Mouse (Mus musculus) left cerebral cortex, postnatal 10 days (tissue): ENCODE data around the gene Rab3il1. TPM values are rescaled to one million over a fixed set of nuclear protein-coding genes. Genes with fewer than 3 reads are reported as not detected.
A peak's percentile ranks its signal among the peaks of the same experiment; 100 is the strongest.

Source experiments
- DNase-seq, 2 experiments: peaks; one replicate each; pipeline ENCODE4 v3.0.0; 2021 to 2022; ENCODE audit warnings: low spot score in 2 of 2, mixed read lengths in 1 of 2; ENCODE audit errors: extremely low spot score in 1 of 2
- intact Hi-C: fragments of 180-260 bp; cut with DNase I; formaldehyde crosslinking; loops from one replicate; pipeline ENCODE4 v1.15.1; 2025
- total RNA-seq, 2 experiments: library from RNA; stranded (reverse); gene quantifications; 2 replicates each; pipeline ENCODE4 v1.2.3; 2021

Rab3il1 gene
- total RNA-seq, 2 experiments from 2014 or later: 9.7 to 10.9 TPM

DNA sequence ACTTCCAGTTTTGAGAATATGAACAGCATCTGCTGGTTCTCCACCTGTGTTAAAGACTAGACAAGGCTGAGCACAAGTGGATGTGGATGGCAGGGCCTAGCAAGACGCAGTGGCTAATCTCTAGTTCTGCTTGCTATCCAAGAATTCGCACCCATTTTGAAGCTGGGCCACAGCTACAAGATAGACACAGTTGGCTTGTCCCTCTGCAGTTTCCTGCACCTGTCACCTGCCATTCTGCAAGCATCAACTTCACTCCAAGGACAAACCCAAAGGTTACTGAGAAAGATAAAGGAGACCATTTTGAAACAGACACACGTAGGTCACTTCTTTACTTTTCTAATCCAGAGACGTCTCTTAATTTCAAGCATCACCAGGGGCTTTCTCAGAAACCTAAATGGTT lies 19.8 kb upstream of the Rab3il1 start:
- DNase-seq: no peak
- intact Hi-C loops: loop anchor here (2.0 kb wide), 1 partner anchor 61 kb away; no protein-coding TSS in a partner anchor

DNA sequence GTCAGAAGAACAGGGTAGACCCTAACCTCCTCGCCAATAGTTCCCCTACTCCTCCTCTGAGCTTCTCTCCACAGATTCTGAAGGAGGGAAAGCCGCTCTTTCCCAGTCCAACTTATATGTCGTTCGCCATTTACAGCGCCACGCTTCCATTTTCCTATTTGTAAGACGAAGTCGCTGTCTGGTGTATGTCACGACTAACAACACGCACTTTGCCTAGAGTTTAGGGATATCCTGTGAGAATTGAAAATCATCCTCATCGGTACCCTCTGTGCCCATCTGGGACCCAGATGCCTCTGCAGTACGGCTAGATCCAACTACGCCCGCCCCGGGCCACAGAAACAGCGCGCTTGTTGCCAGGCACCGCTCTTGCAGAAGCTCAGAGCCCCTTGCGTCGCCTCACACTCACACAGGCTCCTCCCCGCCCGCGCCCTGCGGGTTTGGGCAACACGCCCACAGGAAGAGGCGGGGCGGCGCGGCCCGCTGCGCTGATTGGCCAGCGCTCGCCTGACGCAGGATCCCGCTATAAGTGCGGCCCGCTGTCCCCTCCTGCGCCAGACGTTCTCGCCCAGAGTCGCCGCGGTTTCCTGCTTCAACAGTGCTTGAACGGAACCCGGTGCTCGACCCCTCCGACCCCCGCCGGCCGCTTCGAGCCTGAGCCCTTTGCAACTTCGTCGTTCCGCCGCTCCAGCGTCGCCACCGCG lies 19.2 kb upstream of the Rab3il1 start:
- peak; percentile 94 to 98 for DNase-seq
- intact Hi-C loops: loop anchor here (2.0 kb wide), 1 partner anchor 62 kb away; no protein-coding TSS in a partner anchor

DNA sequence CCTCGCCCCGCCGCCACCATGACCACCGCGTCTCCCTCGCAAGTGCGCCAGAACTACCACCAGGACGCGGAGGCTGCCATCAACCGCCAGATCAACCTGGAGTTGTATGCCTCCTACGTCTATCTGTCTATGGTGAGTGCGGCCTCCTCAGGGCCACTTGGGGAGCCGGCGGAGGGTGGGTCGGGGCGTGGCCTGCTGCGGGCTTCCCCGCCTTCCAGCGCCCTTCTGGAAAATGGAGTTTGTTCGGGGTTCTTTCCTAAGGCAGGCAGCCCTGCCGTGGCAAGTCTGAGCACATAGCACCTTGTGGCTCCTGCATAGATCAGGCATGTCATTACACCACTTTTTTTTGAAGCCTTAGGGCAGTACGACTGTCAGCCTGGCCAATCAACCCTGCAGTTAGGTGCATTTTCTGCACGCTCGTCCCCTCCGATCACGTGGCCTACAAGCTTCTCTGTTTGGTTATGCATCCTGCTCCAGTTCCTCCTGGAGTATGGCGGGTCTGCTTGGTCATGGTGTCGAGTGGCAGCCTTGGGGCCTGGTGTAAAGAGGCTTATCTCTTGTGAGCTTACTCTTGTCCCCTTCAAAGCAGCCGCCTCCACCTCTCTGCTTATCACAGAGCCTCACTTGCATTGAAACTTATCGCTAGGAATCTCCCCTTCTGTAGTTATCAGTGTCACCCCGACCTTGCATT lies 18.5 kb upstream of the Rab3il1 start:
- intact Hi-C loops: loop anchor here (2.0 kb wide), 1 partner anchor 62 kb away; no protein-coding TSS in a partner anchor
- peak in 1 of 2 experiments; percentile 86 for DNase-seq

DNA sequence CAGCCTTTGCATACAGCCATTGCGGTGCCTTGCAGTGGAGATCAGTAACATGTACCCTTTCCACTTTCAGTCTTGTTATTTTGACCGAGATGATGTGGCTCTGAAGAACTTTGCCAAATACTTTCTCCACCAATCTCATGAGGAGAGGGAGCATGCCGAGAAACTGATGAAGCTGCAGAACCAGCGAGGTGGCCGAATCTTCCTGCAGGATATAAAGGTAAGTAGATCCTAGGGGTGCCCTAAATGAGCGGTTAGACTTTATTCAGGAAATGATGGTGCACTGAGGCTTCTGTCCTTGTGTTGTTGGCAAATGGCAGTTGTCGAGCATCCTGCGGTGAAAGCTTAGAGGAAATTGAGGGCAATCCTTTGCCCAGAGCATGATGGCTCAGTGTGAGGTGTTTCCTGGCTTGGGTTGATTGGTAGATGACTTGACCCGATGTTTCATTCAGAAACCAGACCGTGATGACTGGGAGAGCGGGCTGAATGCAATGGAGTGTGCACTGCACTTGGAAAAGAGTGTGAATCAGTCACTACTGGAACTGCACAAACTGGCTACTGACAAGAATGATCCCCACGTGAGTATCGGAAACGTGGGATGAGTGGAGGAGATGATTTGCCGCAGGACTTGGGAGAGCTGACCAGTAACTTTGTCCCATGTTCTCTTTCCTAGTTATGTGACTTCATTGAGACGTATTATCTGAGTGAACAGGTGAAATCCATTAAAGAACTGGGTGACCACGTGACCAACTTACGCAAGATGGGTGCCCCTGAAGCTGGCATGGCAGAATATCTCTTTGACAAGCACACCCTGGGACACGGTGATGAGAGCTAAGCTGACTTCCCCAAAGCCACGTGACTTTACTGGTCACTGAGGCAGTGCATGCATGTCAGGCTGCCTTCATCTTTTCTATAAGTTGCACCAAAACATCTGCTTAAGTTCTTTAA lies 17.1 kb upstream of the Rab3il1 start:
- intact Hi-C loops: no loop called here

DNA sequence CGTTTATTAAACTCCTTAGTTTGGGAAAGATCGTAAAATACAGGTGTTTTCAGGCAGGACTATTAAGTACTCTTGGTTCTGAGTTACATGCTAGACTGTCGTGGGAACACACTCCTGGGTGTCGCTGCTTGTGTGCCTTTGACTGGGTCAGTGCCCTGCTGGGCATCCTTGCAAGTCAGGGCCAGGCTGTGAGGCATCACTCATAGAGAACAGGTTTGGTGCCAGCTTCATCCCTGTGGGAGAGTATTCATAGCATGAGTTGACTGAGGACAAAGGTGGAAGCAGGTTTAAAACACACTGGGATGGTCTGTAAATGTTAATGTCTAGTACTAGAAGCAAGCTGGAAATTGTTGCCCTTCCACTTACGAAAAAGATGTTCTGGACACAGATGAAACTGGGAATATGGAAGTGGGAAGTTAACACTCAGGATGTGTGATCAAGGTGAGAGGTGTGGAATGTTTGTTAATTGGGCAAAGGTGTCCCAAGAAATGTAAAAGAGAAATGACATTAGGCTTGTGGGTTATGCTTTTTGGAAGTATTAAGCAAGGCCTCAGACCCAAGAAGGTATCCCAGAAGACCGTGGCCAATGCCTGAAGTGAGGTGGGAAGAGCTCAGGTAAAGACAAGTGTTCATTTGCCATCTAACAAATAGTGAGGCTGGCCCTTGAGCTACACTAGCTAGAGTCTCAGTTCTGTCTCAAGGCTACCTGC lies 16.1 kb upstream of the Rab3il1 start:
- intact Hi-C loops: no loop called here
- DNase-seq: no peak

More for the DNA sequence above, 17.1 kb upstream of the Rab3il1 start:
- no peak for DNase-seq

DNA sequence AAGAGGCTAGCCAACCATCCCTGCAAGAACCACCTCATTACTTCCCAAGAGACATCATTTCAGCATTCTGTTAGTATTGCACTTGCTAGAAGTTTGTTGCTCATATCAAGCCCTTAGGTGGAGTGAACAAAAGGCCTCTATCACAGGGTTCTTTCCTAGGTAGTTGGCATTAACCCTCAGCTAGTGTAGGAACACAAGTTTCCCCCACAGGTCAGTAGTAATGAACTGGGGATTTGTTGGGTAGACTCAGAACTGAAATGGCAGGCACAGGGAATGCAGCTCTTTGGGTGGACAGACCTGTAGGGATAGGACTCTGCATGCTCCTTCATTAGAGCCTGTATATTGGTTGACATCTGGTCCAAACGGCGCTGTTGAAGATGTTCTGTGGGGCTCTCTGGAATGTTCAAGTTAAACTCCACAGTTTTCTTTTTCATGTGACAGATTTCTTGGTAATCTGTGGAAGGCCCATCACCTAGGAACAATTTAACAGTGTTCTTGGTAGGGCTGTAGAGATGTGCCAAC lies 15.5 kb upstream of the Rab3il1 start:
- intact Hi-C loops: no loop called here
- no peak for DNase-seq

DNA sequence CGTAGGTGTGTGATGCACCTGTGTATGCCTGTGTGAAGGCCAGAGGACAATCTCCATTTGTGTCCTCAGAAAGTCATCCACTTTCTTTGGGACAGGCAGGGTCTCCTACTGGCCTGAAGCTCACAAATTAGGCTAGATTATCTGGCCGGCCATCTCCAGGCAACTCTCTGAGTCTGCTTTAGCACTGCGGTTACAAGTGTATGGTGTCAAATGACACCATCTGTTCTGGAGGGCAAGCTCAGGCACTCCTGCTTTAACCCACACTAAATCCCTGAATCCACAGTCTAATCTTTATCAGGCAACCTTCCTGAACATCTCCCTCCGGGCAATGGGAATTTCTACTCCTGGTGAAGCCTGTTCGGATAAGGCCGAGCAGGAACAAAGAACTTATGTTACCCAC lies 14.3 kb upstream of the Rab3il1 start:
- intact Hi-C loops: no loop called here
- no peak for DNase-seq

DNA sequence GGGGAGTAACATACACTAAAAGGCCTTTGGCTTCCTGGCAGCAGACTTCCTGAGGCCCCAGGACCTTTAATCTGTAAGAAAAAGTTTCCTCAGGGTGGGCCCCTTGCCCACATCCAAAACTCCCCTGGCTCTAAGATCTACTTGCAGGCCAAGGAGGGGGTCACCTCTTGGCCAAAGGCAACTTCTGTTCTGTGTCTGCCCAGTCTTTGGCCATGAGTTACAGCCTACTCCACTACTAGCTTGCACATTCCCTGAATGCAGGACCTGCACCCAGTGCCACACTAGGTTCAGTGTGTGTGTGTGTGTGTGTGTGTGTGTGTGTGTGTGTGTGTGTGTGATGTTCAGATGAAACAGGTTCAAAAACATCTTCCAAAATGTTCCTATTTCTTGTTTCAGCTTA lies 13.9 kb upstream of the Rab3il1 start:
- DNase-seq: no peak
- intact Hi-C loops: no loop called here

DNA sequence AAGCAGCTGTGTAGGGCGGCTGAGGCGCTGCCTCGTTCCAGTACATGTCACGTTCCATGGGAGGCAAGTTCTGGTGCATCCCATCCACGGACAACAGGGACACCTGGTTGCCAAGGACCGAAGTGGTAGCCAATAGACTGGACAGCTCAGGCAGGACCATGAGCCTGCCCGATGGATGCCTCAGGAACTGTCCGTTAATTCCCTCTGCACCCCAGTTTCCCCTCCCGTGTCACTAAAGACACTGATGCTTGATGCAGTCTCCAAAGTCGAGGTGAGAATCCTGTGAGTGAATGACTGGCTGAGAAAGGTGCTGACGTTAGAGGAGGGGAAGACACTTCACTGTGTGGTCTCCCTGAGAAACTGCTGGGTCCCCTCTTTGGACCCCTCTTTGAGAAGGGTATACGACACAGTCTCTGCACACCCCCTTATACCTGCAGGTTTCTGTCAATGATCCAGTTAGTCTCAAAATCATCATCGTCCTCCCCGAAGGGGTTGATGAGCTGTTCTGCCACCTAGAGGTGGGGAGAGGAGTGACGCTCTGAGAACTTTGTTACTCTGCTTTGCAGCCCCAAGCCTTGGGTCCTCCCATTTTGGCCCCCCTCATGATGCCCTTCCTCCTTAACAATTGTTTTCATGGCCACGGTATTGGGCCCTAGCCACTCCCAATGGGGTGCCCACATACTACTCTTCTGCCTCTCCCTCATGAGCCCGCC lies 12.1 kb upstream of the Rab3il1 start:
- intact Hi-C loops: loop anchor here (2.0 kb wide), 1 partner anchor 73 kb away; no protein-coding TSS in a partner anchor
- no peak for DNase-seq

DNA sequence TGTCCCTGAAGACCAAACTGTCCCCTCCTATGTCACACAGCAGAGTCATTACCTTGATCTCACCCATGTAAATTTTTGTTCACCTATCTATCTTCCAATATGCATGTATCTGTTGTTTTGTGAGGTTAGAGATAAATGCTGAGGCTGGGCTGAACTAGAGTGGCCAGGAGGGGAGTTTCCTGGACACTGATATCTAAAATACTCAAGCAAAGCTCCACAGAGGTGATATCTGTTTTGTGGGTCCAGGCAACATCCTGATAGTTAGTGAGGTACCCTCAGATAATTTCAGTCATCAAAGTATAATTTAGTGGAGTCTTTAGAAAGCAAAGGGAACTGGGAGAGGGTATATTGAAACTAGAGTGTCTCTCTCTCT lies 11.6 kb upstream of the Rab3il1 start:
- no peak for DNase-seq
- intact Hi-C loops: loop anchor here (2.0 kb wide), 1 partner anchor 73 kb away; no protein-coding TSS in a partner anchor

DNA sequence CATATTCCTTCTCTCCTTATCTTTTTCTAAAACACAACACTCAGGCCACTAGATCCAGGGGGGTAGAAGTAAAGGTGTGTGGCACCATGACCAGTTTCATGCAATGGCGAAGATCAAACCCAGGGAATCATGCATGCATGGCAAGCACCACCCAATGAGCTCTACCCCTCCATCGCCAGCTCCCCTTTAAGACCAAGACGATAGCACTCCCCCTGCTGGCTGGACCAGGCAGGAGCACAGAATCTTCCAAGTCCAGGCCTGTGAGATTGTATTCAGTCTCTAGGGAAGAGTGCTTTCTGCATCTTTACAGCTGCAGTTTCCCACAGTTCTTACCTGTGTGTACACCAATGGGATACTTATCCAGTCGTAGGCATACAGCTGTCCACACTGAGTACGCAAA lies 10.2 kb upstream of the Rab3il1 start:
- DNase-seq: peak; percentile 65 to 86
- intact Hi-C loops: no loop called here

DNA sequence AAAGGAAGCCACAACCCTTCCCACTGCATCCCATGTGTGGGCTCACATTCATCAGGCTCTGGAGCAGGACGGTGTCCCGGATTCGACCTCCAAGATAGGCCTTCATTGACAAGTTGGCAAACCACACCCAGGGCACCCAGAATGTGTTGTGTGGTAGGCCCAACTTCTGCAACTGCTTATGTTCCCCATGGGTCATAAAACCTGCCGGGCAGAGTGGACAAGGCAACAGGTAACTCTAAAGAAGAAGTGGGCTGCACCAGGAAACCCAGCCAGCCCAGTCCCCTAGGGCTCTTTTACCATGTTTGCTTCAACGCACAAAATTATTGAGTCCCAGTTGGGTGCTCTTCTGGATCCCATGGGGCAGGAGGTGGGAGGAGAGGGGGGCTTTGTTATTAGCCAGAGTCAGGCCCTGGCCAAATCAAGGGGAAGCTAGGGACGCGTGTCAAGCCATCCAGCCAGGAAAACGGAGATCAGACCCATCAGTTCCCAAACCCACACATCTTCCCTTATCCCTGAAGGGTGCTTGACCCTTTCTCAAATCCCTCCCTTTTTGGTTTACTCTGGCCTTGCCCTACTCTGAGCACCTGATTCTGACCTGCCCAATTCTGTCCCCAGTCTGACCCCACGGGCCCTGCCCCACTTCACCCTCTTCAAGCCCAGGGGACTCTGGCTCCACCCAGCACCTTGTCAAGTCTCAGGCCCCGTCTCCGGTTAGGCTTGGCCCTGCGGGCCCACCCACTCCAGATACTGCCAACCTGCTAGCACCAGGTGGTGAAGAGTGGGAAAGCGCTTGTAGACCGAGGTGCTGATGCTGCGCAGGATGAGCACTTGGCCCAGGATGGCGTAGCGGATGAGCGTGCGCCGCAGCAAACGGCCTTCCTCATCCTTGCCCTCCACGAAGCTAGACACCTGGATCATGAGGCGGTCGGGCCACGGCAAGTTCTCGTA lies 9.2 kb upstream of the Rab3il1 start:
- intact Hi-C loops: no loop called here
- no peak for DNase-seq

DNA sequence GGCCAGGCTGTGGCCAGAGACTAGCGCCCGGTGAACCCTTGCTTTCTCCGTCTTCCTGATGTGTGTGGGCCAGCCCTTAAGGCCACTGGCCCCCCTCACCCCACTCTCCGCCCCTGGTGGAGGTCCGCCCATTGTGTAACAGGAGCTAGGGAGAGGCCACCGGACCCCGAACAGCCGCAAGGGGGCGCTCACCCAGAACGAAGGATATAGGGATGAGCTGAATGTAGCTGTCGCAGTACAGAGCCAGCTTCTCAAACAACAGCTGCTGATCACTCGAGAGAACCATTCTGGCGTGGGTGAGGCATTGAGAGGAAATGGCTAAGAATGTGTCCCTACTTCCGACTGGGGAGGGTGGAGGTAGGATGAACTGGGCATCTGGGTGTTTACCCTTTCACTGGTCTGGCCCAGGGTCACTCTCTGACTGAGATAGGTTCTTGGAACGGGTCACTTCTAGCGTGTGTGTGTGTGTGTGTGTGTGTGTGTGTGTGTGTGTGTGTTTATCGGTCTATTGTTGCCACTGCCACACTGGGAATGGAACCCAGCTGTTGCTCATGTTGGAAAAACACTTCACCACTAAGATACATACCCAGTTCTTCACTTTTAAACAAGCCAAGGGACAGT lies 8.3 kb upstream of the Rab3il1 start:
- intact Hi-C loops: no loop called here
- peak; percentile 70 to 94 for DNase-seq

DNA sequence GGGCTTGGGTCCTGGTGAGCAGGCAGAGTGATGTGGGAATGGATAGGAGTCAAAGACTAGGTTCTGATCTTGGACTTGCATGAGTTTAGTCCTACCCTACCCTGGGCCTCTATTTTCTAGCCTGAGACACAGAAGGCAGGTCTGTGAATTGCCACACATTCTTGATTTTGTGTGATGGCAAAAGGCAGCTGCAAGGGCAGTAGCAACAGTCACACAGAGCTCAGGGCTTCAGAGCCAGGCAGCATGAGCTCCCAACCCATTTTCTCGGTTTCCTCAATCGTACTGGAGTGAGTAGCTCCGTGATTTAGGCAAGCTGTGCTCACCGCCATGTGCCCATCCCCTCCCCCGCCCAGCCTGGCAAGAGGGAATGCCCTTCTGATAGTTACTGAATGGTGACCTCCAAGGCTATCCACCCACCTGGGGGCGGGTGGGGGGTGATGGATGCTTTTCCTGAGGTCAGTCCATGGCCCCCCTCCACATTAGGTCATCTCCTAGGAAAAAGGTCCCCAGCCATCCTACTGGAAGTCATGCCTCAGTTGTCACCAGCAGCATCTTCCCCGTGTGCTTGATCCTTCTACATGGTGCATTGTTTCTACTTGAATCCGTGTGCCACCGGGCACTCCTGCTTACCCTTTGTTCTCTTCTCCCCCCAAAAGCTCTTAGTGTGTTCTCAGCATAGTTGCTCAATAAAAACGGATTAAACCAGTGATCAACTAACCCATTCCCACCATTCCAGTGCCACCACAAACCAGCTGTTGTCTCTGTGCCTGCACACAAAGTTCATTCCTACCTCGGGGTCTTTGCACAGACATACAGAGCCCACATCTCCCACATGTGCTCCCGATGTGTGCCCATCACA lies 4.0 kb upstream of the Rab3il1 start:
- intact Hi-C loops: no loop called here
- DNase-seq: no peak

DNA sequence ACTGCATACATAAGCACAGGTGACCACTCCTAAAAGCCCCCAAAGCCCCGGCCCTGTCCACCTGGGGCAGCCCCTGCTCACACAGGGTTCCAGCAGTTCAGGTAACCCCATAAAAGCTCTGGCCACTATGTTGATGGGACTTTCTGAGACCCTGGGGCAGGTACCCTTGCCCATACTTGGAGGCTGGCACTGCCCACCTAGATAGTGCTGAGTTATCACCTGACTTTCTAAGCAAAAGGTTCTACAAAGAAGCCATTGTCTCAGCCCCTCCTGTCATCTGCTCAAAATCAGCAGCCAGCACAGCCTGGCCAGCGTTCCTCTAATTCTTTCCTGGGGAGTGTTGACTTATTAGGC lies 3.4 kb upstream of the Rab3il1 start:
- DNase-seq: no peak
- intact Hi-C loops: no loop called here
